ENCODE assay signal across 26 mouse cellular contexts in genomic region chr10:69414888-69415287, GRCm38 (mm10). TPM values are rescaled to one million over a fixed set of nuclear protein-coding genes. Genes with fewer than 3 reads are reported as not detected.
DNase-seq lines count a peak whose midpoint lies in the region; ATAC-seq lines count a peak whose summit lies in the region.
"Had no signal": no experiment of that assay in that cellular context is flagged by ENCODE, and none has a peak within 500 bp of the region (broad histone marks: within the 10 kb centered on the region; RNA-seq: fewer than 3 reads in every experiment).

No protein-coding gene starts in this region.

- WGBS in lung, embryonic 16.5 days = 23% methylated on average over 12 of the region's 12 CpGs

- peak; percentile 59; the same call in 1 of the 2 replicates for ATAC-seq in lung, embryonic 16.5 days (ENCODE audit: low read depth)
- ATAC-seq: activated CD4-positive, CD25-positive, alpha-beta regulatory T cell, adult 4 months; intestine, postnatal 0 days had no signal

- no peak overlapping the region for H3K27ac ChIP-seq in lung, embryonic 16.5 days (ENCODE audit: low read length)
- H3K27ac ChIP-seq: embryonic facial prominence, embryonic 13.5 days; forebrain, embryonic 12.5 days; gastrocnemius, adult 2 months; hindbrain, embryonic 15.5 days; limb, embryonic 12.5 days; liver, embryonic 14.5 days; neural tube, embryonic 15.5 days; stomach, embryonic 15.5 days had no signal

- no peaks in the 10 kb centered on the region for H3K9me3 ChIP-seq in lung, embryonic 16.5 days (ENCODE audit: control insufficient read depth, low read length)
- H3K9me3 ChIP-seq: embryonic facial prominence, embryonic 13.5 days; forebrain, embryonic 12.5 days; hindbrain, embryonic 15.5 days; limb, embryonic 12.5 days; neural tube, embryonic 15.5 days; stomach, embryonic 15.5 days had no signal

- no peaks in the 10 kb centered on the region for H3K36me3 ChIP-seq in lung, embryonic 16.5 days (ENCODE audit: control insufficient read depth, insufficient read depth, low read length)
- H3K36me3 ChIP-seq: embryonic facial prominence, embryonic 13.5 days; forebrain, embryonic 12.5 days; hindbrain, embryonic 15.5 days; limb, embryonic 12.5 days; neural tube, embryonic 15.5 days; stomach, embryonic 15.5 days had no signal

- no peak overlapping the region for H3K4me3 ChIP-seq in lung, embryonic 16.5 days (ENCODE audit: low read length)
- H3K4me3 ChIP-seq: embryonic facial prominence, embryonic 13.5 days; erythroblast, embryonic 14.5 days; forebrain, embryonic 12.5 days; gastrocnemius, adult 2 months; hindbrain, embryonic 15.5 days; limb, embryonic 12.5 days; neural tube, embryonic 15.5 days; stomach, embryonic 15.5 days had no signal

- peaks cover 6% of the 10 kb centered on the region for H3K4me1 ChIP-seq in lung, embryonic 16.5 days (replicated peaks; ENCODE audit: control insufficient read depth, insufficient read depth, low read length)
- H3K4me1 ChIP-seq: embryonic facial prominence, embryonic 13.5 days; forebrain, embryonic 12.5 days; hindbrain, embryonic 15.5 days; limb, embryonic 12.5 days; neural tube, embryonic 15.5 days; stomach, embryonic 15.5 days had no signal

- H3K9ac ChIP-seq in lung, embryonic 16.5 days (ENCODE audit: low read length) = no peak overlapping the region
- H3K9ac ChIP-seq: embryonic facial prominence, embryonic 13.5 days; forebrain, embryonic 12.5 days; hindbrain, embryonic 15.5 days; limb, embryonic 12.5 days; liver, embryonic 14.5 days; neural tube, embryonic 15.5 days; stomach, embryonic 15.5 days had no signal

- no peaks in the 10 kb centered on the region for H3K27me3 ChIP-seq in lung, embryonic 16.5 days (ENCODE audit: control insufficient read depth, insufficient read depth, low read depth, low read length)
- H3K27me3 ChIP-seq: embryonic facial prominence, embryonic 13.5 days; forebrain, embryonic 12.5 days; hindbrain, embryonic 15.5 days; limb, embryonic 12.5 days; neural tube, embryonic 15.5 days; stomach, embryonic 15.5 days had no signal

- peak; percentile 45 for DNase-seq in kidney, postnatal 10 days
- DNase-seq in kidney, postnatal 25 days = no peak
- peak; percentile 13 for DNase-seq in urinary bladder, postnatal 25 days (ENCODE audit: low spot score)
- no peak for DNase-seq in urinary bladder, adult 2 months (ENCODE audit: low spot score)
- DNase-seq in lung, postnatal 4 days = peak; percentile 39 to 72
- DNase-seq in cerebellum, adult 9-10 months = no peak
- no peak for DNase-seq in heart, adult 8-10 months (ENCODE audit: low spot score)
- DNase-seq: adrenal gland, adult 8-10 months; cerebellum, adult 18-20 months; cerebellum, postnatal 25 days; embryo, embryonic 11 days; gastrocnemius, adult 2 months had no signal

- peak overlapping the region; percentile 31; the same call in 1 of the 2 replicates for H3K4me2 ChIP-seq in lung, embryonic 16.5 days (ENCODE audit: low read depth, low read length)
- H3K4me2 ChIP-seq: embryonic facial prominence, embryonic 13.5 days; forebrain, embryonic 12.5 days; heart, embryonic 11.5 days; hindbrain, embryonic 15.5 days; limb, embryonic 12.5 days; midbrain, embryonic 11.5 days; neural tube, embryonic 15.5 days; stomach, embryonic 15.5 days had no signal

RNA-seq across cellular contexts. Expression of gene Ank3, which starts 16.3 kb away (rescaled TPM):
- polyA plus RNA-seq in urinary bladder, adult 2 months (2012; rRNA removed) = 27.3 and 40.3 TPM in 2 replicates
- 19.0 and 20.3 TPM in 2 replicates for polyA plus RNA-seq in lung, embryonic 16.5 days (2015; fragmentation: Nextera tagmentation; extraction: Ambion mirVana)
- total RNA-seq in heart, adult 8-10 months (2022) = 10 to 100 TPM; 72.9 to 84.4 (median 74.9) TPM
- total RNA-seq: hematopoietic stem cell, adult 5-6 weeks had no signal

Comparison
In these comparisons a context has a peak if more than half of its experiments do, and no peak if none do; other contexts are left out.
1. DNase-seq: peak in kidney, postnatal 10 days (single experiment), urinary bladder, postnatal 25 days (single experiment) and lung, postnatal 4 days (2 of 2); none in kidney, postnatal 25 days (0 of 2), urinary bladder, adult 2 months (single experiment), cerebellum, adult 9-10 months (single experiment) and heart, adult 8-10 months (single experiment).